Mouse (Mus musculus) cortical plate, adult 2 months (tissue): Measurements from ENCODE around the gene Alyref.

Source experiments
- CTCF ChIP-seq: fragments of 200-500 bp; IDR thresholded peaks from 2 replicates; pipeline ENCODE4 v1.5.1; 2011; ENCODE audit warnings: mild to moderate bottlenecking, control low read depth, low read length; ENCODE audit not compliant: insufficient read depth; ENCODE audit errors: extremely low read depth
- POLR2A ChIP-seq: fragments of 200-500 bp; IDR thresholded peaks from 2 replicates; pipeline ENCODE4 v1.6.1; 2011; ENCODE audit warnings: mild to moderate bottlenecking, low read length, control low read depth; ENCODE audit not compliant: insufficient read depth; ENCODE audit errors: extremely low read depth

DNA sequence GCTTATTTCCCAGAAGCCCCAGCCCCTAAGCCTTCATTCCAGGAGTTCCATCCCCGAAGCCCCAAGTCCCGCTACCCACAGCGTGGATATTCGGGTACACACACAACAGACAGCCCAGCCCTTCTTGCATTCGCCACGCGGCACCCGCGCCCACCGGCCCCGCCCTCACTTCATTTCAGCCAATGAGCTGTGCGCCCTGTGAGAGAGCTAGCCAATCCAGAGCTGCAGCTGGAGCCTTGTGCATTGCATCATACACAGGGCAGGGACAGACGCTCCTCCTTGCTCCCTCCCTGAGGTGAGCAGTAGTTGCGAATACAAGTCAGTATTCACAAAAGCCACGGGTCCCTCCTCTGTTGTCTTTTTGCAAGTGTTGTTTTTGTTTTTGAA, 45.4 kb upstream of the Alyref start, which contains the start of gene Pycr1:
- peak; percentile 49; the same call in 1 of the 2 replicates for TF ChIP-seq POLR2A
- TF ChIP-seq CTCF, result no peak
